In the genomic region with DNA sequence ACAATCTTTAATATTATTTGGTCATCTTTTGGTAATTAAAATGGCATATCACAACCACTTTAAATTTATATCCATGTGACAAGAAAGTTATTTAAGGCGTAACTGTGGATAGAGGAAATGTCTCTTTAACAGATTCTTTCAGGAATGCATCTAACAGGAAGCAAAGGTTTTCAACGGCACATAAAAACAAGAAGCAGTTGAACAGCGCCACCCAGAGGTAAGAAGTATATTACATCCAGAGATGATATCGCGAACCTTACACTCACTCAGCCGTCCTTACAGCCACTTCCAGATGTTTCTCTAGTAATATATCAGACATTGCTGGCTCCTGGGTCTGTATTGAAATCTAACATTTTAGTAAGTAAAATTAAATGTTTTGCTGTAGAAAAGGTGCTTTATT, we compare ENCODE assay signal across 8 mouse cellular contexts.
A peak's percentile ranks its signal among the peaks of the same experiment; 100 is the strongest.
DNase-seq lines count a peak whose midpoint lies in the region; ATAC-seq and TF ChIP-seq lines count a peak whose summit lies in the region.
"Had no signal": no experiment of that assay in that cellular context is flagged by ENCODE, and none has a peak within 500 bp of the region (broad histone marks: within the 10 kb centered on the region; RNA-seq: fewer than 3 reads in every experiment).

No protein-coding gene starts in this region.

- TF ChIP-seq CTCF in thymus, adult 2 months (IDR thresholded peaks at IDR 0.05; ENCODE audit: borderline replicate concordance, control insufficient read depth, extremely low read depth, insufficient read depth, low read length, poor library complexity), result no peak

- WGBS in thymus, adult 2 months, result 1% methylated on average over 6 of the region's 6 CpGs
- 2% methylated on average over 6 of the region's 6 CpGs for WGBS in forebrain, embryonic 14.5 days

- H3K4me2 ChIP-seq in forebrain, embryonic 14.5 days (ENCODE audit: low read length), result no peak overlapping the region

- peak; percentile 38; the same call in 1 of the 2 replicates for ATAC-seq in forebrain, embryonic 14.5 days

- peaks cover 6% of the 10 kb centered on the region for H3K4me1 ChIP-seq in thymus, adult 2 months (replicated peaks; ENCODE audit: control insufficient read depth, insufficient read depth, low read length)
- 0 out of 2 replicates have a peak, but pooled peaks cover 6% of the 10 kb centered on the region for H3K4me1 ChIP-seq in forebrain, embryonic 14.5 days (ENCODE audit: control insufficient read depth, insufficient read depth, low read length)

- H3K27ac ChIP-seq in thymus, adult 2 months (ENCODE audit: control insufficient read depth, insufficient read depth, low read length), result no peak overlapping the region
- H3K27ac ChIP-seq in forebrain, embryonic 14.5 days (ENCODE audit: low read depth, low read length), result no peak overlapping the region
- H3K27ac ChIP-seq: midbrain, embryonic 12.5 days had no signal

- no peaks in the 10 kb centered on the region for H3K36me3 ChIP-seq in thymus, adult 2 months (ENCODE audit: control insufficient read depth, insufficient read depth, low read length)
- H3K36me3 ChIP-seq in forebrain, embryonic 14.5 days (ENCODE audit: control insufficient read depth, insufficient read depth, low read length), result no peaks in the 10 kb centered on the region
- H3K36me3 ChIP-seq: midbrain, embryonic 12.5 days had no signal

- no peak overlapping the region for H3K9ac ChIP-seq in forebrain, embryonic 14.5 days (ENCODE audit: low read length)
- H3K9ac ChIP-seq: midbrain, embryonic 12.5 days had no signal

- no peak for TF ChIP-seq POLR2A in thymus, adult 2 months (IDR thresholded peaks at IDR 0.05; ENCODE audit: control insufficient read depth, extremely low read depth, insufficient read depth, low read length, poor library complexity)

- H3K9me3 ChIP-seq in forebrain, embryonic 14.5 days (replicated peaks; ENCODE audit: control insufficient read depth, low read length), result no peaks in the 10 kb centered on the region
- H3K9me3 ChIP-seq: midbrain, embryonic 12.5 days had no signal

- H3K4me3 ChIP-seq in thymus, adult 2 months (ENCODE audit: control insufficient read depth, insufficient read depth, low read length), result no peak overlapping the region
- H3K4me3 ChIP-seq in forebrain, embryonic 14.5 days (ENCODE audit: low read depth, low read length), result no peak overlapping the region

- DNase-seq in thymus, adult 2 months, result peak; percentile 72
- no peak for DNase-seq in thymus, adult 18-20 months
- peak; percentile 76 for DNase-seq in adrenal gland, postnatal 14 days
- DNase-seq in forebrain, embryonic 14.5 days (ENCODE audit: low spot score), result peak; percentile 93
- DNase-seq in kidney, postnatal 4 days, result peak; percentile 52 to 66
- DNase-seq in lung, postnatal 10 days, result peak; percentile 84
- peak; percentile 32 for DNase-seq in right cerebral cortex, postnatal 14 days

- H3K27me3 ChIP-seq in thymus, adult 2 months (ENCODE audit: control insufficient read depth, insufficient read depth, low read length), result no peaks in the 10 kb centered on the region
- peaks cover 5% of the 10 kb centered on the region for H3K27me3 ChIP-seq in forebrain, embryonic 14.5 days (replicated peaks; ENCODE audit: control insufficient read depth, insufficient read depth, low read length)

Comparison
In these comparisons a context has a peak if more than half of its experiments do, and no peak if none do; other contexts are left out.
1. DNase-seq: peak in thymus, adult 2 months (single experiment), adrenal gland, postnatal 14 days (single experiment), forebrain, embryonic 14.5 days (single experiment), kidney, postnatal 4 days (2 of 2), lung, postnatal 10 days (single experiment) and right cerebral cortex, postnatal 14 days (single experiment); none in thymus, adult 18-20 months (0 of 2).